Mouse (Mus musculus) small intestine, adult 2 months (tissue): ENCODE data around the gene Cd6.

ENCODE experiments used
- CTCF ChIP-seq: fragments of 200-500 bp; IDR thresholded peaks from 2 replicates; pipeline ENCODE4 v1.5.1; 2012; ENCODE audit warnings: low read depth, mild to moderate bottlenecking, control low read depth, inconsistent platforms, low read length, moderate library complexity, mixed read lengths; ENCODE audit not compliant: insufficient replicate concordance, insufficient read length; ENCODE audit errors: extremely low read depth
- POLR2A ChIP-seq: fragments of 200-500 bp; IDR thresholded peaks from 2 replicates; pipeline ENCODE4 v1.6.1; 2012; ENCODE audit warnings: low read depth, mild to moderate bottlenecking, control low read depth, inconsistent platforms, low read length, moderate library complexity

DNA sequence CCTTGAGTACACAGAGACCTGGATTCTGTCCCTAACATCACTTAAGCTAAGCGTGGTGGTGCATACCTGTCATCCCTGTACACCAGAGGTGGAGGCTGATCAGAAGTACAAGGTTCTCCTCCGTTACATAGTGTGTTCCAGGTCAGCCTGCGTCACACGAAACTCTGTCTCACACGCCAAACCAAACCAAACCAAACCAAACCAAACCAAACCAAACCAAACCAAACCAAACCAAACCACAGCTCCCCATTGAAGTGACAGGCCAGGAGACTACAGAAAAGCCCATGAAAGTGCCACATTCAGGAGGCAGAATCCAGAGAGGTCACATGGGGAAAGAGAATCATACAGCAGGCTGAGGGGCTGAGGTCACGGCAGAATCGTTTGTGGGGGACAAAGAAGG lies 57.9 kb downstream of the Cd6 start:
- no peak for TF ChIP-seq POLR2A
- no peak for TF ChIP-seq CTCF
